Mouse (Mus musculus) cerebellum, adult (tissue): ENCODE measurements around the gene Comtd1.

Experiments used
- ATAC-seq: cut with Nextera tagmentation; 2 replicates; pipeline ENCODE4 v1.9.2; 2017; ENCODE audit warnings: mild to moderate bottlenecking, moderate library complexity, mixed read lengths; ENCODE audit not compliant: insufficient number of reproducible peaks, low FRiP score, low TSS enrichment

The Comtd1 gene

GRCm38 (mm10) chr14:21838336-21839017 is 10.3 kb downstream of the Comtd1 start:
- ATAC-seq, result no peak

DNA sequence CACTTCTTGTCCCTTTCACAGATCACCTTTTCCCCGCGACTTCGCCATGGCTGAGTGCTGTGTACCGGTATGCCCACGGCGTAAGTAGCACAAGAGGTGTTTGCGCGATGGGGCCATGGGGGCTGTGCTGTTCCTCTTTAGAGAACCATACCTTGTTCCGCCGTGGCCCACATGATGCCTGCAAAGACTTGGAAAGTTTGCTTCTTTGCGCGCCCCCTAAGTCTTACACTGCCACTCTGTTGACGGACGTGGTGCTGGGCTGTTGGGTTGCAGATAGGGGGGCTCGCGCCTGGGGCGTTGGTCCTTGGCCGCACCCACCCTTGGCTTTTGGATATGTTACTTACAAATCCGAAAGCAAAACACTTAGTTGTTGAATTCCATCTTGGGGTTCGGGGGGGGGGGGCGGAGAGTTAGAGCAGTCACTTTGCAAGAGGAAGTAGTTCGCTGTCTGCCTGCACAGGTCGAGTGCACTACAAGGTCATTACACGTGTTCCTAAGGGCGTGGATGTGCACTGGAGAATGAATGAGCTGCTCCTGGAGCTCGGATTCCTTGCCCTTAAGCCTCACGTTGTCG is 16.9 kb downstream of the Comtd1 start:
- no peak; the same call in 1 of the 2 replicates for ATAC-seq

DNA sequence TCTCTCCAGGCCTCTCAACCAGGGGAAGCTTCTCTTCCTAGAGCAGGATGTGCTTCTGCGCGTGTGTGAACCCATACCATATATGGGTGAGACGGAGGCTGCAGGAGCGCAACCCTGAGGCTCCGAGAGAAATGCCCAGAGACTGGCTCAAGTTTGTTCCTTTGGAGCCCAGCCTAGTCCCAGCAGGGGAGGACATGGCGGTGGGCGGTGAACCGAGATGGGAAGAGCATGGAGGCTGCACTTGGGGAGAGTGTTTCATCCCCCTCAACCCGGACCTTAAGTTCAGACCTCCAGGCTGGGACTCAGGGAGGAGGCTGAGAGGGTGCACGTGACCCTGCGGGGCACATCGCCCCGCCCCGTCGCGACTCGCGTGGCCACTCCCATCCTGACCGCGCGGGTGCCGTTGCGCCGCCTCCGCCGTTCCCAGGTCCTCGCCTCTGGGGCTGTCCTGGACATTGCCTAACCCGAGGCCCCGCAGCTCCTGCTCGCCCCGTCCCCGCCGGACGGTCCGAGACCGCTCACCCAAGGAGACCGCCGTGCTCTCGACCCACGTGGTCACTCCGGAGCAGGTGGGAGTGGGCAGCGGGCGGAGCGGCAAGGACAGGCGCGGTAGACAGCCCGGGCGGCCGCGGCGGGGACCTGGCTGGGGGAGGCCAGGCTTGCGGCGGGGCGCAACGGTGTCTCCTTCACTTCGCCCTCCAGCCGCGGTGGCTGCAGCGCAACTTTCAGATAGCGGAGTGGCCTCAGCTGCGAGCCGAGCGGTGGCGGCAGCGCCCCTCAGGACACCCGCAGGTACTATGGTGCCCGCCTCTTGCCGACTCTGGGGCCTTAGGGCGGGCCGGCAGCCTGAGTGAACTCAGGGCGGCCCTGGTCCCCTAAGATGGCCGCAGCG is 17.7 kb downstream of the Comtd1 start:
- ATAC-seq, result peak; percentile 93

DNA sequence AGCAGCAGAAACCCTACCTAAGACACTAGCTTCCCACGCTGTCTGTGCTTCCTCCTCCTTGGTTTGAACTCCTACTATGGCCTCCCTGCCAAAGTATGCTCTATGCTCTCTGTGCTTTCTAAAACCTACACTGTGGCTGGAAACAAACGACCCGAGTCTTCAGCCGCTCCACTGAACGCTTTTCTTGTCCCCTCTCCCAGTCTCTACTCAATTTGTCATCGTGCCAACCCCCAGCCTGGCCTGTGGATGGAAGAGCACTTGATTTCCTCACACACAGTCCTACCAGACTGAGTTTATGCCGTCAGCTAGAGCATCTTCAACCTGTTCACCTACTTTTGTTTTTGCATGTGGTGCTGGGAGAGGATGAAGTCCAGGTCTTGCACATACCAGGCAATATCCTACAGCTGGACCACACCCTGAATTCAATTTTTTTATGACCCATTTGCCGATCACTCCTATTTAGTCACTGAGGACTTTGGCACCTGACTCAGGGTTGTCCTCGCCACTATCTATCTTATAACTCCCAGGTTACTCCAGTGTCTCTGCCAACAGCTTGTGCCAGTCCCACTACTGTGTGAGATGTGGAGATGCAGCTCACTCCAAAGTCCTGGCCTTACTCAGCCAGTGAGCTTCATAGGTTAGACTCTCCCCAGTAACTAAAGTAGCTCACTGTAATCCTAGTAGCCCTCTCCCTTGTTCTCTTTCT is 22.8 kb downstream of the Comtd1 start:
- no peak for ATAC-seq

- no peak for ATAC-seq
Measured at GRCm38 (mm10) chr14:21824938-21825337, 23.8 kb downstream of the Comtd1 start, which contains the start of gene Vdac2. Gene Vdac2, plus strand, starts transcription at chr14:21825238.

DNA sequence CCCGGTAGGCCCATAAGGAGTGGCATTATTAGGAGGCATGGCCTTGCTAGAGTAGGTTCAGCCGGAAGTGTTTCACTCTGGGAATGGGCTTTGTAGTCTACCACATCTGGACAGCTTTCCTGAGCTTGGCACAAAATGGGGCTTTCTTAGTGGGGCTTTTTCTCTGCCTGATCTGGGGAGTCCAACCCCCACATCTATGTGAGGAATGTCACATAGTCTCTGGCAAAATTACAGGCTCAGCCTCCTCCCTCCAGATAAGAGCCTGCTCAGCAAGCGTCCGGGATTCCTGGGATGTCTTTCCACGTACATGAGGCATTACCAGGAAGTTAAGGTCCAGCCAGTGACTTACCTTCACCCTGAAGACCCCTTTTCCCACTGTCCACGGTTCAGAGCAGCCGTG is 24.9 kb downstream of the Comtd1 start:
- no peak for ATAC-seq

DNA sequence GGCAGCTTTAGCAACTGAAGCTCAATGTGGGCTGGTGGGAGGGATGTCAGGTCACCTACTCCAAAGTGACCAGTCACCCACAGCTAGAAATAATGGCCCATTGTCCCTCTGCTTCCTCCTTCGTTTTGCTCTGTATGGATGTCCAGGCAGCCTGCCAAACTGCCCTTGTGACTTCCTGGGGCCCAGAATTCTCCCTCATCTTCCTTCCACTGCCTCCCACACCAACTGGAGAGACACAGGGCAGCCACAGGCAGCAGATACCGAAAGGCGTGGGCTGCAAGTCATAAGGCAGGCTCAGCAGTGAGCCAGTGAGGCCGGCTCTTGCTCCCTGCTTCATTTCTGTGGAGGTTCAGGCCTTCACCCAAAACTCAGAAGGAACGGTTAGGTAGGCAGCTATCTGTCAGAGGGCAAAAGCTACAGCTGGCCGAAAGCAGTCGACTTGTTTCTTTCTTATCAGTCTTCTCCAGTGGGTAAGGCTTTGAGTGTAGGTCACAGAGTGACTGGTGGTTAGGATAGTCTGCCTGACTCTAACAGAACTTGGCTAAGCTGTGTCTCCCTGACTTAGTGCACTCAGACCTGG is 25.9 kb downstream of the Comtd1 start:
- peak; percentile 60; the same call in 1 of the 2 replicates for ATAC-seq

GRCm38 (mm10) chr14:21822307-21822706 is 26.5 kb downstream of the Comtd1 start:
- no peak for ATAC-seq

- no peak for ATAC-seq
Measured at GRCm38 (mm10) chr14:21820880-21821505, 27.8 kb downstream of the Comtd1 start.

DNA sequence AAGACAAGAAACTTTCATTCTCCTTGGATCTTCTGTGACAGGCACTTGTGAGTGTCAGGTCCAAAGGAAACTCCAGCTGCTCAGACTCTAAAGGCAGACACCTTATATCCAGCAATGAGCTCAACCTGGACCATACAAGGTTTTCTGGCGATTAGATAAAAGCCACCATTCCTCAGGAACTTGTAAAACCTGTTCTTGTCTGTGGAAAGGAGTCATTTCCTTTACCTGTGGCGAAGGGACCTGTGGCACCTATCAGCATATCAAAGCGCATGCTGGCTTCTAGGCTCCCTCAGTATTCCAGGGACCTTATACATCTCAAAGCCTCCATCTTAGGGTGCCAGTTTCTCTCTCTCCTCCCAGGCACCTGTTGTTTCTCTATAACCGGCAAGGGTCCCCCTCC is 31.3 kb downstream of the Comtd1 start:
- ATAC-seq, result no peak

DNA sequence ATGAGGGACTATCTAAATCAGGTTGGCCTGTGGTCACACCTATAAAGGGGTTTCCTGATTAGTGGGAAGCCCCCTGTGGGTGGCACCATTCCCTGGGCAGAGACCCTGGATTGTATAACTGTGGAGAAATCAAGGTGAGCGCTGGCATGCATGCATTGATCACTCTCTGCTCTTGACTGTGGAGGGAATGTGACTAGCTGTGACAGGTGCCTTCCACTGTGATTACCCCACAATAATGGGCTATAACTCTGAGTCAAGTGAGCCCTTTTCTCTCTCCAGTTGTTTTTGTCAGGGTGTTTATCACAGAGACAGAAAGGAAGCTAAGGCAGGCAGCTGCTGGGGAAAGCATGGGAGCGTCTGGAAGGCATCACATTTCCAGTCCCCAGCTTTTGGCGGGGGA is 32.5 kb downstream of the Comtd1 start:
- ATAC-seq, result no peak

DNA sequence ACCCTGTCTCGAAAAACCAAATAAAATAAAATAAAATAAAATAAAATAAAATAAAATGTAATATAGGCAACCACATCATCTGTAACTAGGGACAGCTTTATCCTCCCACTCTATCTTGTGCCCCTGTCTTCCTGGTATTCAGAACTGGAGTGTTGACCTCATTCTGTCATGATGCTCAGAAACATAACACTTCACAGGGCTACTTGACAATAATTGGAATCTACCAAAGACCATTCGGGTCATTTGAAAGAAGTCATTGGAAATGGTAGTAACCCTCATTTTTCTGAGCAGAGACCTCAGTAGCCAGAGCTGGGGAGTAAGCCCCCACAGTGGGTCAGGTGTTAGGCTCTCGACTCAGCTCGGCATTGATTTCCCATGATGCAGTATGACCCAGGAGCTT is 34.2 kb downstream of the Comtd1 start:
- no peak for ATAC-seq

DNA sequence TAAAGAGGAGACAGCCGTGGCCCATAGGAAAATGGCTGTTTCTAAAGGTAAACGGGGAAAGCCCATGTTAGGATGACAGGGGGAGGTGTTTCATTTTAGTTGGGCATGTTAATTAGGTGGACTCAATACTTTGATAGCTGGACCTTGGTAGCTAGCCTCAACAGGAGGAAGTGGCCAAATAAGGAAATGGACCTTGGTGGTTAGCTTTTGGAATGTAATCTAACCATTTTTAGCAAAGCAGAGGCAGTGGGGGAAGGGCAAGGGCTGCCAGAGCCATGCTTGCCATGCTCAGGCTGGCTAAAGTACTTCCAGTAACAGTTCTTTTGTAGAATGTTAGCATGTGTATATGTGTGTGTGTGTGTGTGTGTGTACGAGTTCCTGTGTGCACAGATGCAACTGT is 34.9 kb downstream of the Comtd1 start:
- no peak for ATAC-seq

DNA sequence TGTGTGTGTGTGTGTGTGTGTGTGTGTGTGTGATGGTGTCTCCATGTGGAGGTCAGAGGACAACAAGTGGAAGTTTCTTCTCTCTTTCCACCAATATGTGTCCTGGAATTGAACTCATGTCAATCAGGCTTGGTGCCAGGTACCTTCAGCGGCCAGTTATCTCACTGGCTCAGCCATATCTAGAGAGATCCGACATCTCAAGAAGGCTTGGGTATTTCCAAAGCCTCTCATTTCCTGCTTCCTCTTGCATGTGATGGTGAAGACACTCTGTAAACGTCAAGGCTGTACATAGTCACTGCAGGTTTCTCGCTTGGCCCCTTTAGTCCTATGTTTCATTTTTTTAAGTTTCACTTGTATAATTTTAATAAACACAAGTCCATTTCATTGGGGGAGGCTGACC is 35.6 kb downstream of the Comtd1 start:
- ATAC-seq, result no peak

GRCm38 (mm10) chr14:21812590-21813162 is 36.1 kb downstream of the Comtd1 start:
- ATAC-seq, result peak; percentile 94

- ATAC-seq, result no peak
Measured at GRCm38 (mm10) chr14:21811744-21812393, 36.9 kb downstream of the Comtd1 start.

DNA sequence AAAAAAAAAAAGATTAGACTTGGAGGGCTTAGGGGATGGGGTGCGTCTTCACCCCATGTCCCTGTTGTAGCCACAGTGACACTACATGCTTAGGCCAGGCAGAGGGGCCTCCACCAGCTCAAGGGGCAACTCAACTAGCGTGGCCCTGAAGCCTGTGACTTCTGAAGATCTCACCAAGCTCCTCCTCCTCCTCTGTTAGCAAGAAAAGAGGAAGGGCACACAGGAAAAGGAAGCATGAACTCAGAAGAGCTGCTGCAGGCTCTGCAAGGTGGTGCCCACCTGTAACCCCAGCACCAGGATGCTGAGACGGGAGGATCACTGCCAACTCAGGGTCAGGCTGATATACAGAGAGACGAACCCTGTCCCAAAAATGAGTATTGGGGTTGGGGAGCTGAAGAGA is 37.5 kb downstream of the Comtd1 start:
- ATAC-seq, result no peak

DNA sequence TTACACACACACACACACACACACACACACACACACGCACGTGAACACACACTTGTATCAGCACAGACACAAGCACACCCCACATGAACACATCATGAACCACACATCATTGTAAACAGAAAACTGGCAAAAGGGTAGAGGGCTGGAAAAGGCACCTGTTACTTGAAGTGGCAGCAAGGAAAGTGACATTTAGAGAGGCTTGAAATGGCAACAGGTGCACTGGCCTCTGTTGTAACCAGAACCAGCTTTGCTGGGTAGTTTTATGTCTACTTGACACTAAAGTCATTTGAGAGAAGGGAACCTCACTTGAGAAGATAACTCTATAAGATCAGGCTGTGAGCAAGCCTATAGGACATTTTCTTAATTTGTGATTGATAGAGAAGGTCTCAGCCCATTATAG is 39.4 kb downstream of the Comtd1 start:
- ATAC-seq, result no peak
